Mouse (Mus musculus) small intestine, adult 10 weeks (tissue): ENCODE results near the gene Sult1e1. TPM values are rescaled to one million over a fixed set of nuclear protein-coding genes. Genes with fewer than 3 reads are reported as not detected.

Source experiments
- polyA plus RNA-seq: library from polyadenylated mRNA; stranded (reverse); fragments of 350-450 nt; fragmentation: Illumina TruSeq; extraction: RNeasy Lipid Tissue Mini Kit (QIAGEN cat#74804); gene quantifications from one replicate; pipeline ENCODE4 v1.2.3, GENCODE M21; 2014; ENCODE audit warnings: low replicate concordance

Gene Sult1e1
- polyA plus RNA-seq: not detected

DNA sequence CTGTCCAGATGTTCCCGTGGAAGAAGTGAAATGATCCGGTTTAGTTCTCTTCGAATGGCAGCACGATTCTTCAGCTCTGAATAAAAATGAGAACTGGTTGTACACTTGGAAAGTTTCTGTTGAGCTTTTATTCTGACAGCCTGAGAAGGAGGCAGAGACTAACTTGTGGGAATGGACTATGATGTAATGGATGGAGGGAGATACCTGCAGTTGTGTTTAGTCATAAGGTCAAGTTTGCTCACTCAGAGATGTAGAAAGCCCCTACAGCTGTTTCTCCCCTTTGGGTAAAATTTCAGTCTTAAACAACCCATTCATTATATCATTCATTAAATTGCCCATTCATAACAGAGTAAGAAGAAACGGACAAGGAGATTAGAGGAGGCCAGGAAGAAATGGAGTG, at the start of gene Sult1e1:
TSS of gene Sult1e1 (minus strand) at position 101 of the 400 bp plus-strand sequence.

DNA sequence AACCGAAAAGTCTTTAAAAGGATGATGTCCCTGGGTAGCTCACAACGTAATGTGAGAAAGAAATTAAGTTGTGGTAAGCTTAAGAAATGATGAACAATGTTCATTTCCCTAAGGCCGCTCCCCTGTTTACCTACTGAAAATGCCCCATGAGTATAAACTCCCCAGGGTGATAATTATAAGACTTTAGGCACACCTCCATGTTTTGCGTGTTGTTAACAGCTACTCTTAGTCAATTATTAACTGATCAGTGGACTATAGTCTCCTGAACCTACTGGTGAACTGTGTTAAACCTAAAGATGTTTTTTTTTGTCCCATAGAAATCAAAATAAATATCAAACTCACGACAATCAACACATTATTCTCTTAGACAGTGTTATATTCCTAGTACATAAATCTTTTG, 22.5 kb downstream of the Sult1e1 start, which contains the start of gene Sult1d1:
TSS of gene Sult1d1 (minus strand) at position 183 of the 400 bp plus-strand sequence.

GRCm38 (mm10) chr5:87538111-87538510, 53.3 kb downstream of the Sult1e1 start, which contains the start of gene Sult1b1:
TSS of gene Sult1b1 (minus strand) at chr5:87538195.

Other genes starting within 250 kb of the Sult1e1 start
- 5.5 TPM for gene Ugt2b38, start 167.4 kb downstream of the Sult1e1 start, polyA plus RNA-seq
- gene Ugt2a2, start 109.3 kb downstream of the Sult1e1 start, polyA plus RNA-seq: not detected
- not detected for gene Gm43638, start 104.8 kb downstream of the Sult1e1 start, polyA plus RNA-seq
- gene Ugt2a1, start 100.7 kb downstream of the Sult1e1 start, polyA plus RNA-seq: not detected
- 4,340 TPM for gene Sult1b1, start 53.4 kb downstream of the Sult1e1 start, polyA plus RNA-seq
- 2,250 TPM for gene Sult1d1, start 22.6 kb downstream of the Sult1e1 start, polyA plus RNA-seq
- not detected for gene Csn1s1, start 74.6 kb upstream of the Sult1e1 start, polyA plus RNA-seq
- not detected for gene Csn2, start 108.0 kb upstream of the Sult1e1 start, polyA plus RNA-seq
- not detected for gene Csn1s2a, start 183.0 kb upstream of the Sult1e1 start, polyA plus RNA-seq
- not detected for gene Csn1s2b, start 216.5 kb upstream of the Sult1e1 start, polyA plus RNA-seq
- gene Prr27, start 234.1 kb upstream of the Sult1e1 start, polyA plus RNA-seq: not detected